Mouse (Mus musculus) embryo, embryonic 10 days (tissue): ENCODE measurements at regions not wholly inside any gene's neighbourhood (a gene's known extent, or its start where the extent isn't known, plus 50 kb on each side); places are given as distances from the start of the nearest gene placed in this dataset.
"Not testable (repeated sequence)": the region's sequence is repeated elsewhere in the genome, so short reads cannot be mapped to it uniquely, and the experiment has no call there.

Source experiments
- DNase-seq: peaks from one replicate; pipeline ENCODE4 v3.0.0-alpha.2; 2015; ENCODE audit warnings: low spot score

- DNase-seq, result peak; percentile 21
These were observed 469.2 kb downstream of the Epha7 start for GRCm38 (mm10) chr4:29282169-29282568.

- DNase-seq, result peak; percentile 45
These were observed 488.4 kb downstream of the Epha7 start for GRCm38 (mm10) chr4:29301348-29301747.

GRCm38 (mm10) chr4:29303951-29304350 lies 491.0 kb downstream of the Epha7 start:
- DNase-seq, result no peak

DNA sequence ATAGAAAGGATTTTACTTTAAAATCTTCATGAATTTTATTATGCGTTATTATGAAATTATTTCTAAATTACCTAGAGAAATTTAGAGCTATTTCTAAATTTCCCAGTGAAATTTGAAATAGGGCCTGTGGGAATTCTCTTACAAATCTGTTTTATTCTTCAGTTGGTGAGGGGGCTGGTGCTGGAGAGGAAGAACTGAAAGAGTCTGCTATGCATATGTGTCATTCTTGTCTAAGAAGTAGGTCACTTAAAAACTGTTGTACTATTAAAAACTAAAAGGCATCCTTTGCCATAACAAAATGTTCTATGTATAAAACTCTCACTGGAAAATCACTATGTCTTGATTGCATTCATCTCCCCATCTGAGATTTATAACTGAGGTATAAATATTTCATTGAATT lies 494.3 kb downstream of the Epha7 start:
- DNase-seq, result no peak

- no peak for DNase-seq
These were observed 511.0 kb downstream of the Epha7 start for GRCm38 (mm10) chr4:29323921-29324320.

GRCm38 (mm10) chr4:29329145-29329544 lies 516.2 kb downstream of the Epha7 start:
- no peak for DNase-seq

GRCm38 (mm10) chr4:29331747-29332146 lies 518.8 kb downstream of the Epha7 start:
- DNase-seq, result no peak

GRCm38 (mm10) chr4:29337245-29337644 lies 524.3 kb downstream of the Epha7 start:
- no peak for DNase-seq

DNA sequence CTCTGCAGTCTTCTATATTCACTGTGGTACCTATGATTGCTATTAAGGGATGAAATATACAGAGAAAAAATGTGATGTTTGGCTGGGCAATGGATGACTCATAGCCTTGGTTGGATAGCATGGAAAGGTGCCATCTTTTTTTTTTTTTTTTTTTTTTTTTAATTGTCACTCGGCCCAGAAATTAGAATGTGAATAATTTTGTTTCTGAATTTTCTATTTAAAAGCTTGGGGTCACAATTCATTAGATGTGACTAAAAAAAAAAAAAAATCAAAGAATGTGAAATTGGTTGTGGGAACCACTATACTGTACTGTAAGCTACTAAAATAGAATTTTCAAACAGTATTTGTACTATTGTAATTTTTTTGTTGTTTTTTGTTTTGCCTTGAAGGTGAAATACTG lies 549.3 kb downstream of the Epha7 start:
- DNase-seq, result no peak

GRCm38 (mm10) chr4:29389282-29389681 lies 576.4 kb downstream of the Epha7 start:
- DNase-seq, result no peak

GRCm38 (mm10) chr4:29390333-29390732 lies 577.4 kb downstream of the Epha7 start:
- no peak for DNase-seq

DNA sequence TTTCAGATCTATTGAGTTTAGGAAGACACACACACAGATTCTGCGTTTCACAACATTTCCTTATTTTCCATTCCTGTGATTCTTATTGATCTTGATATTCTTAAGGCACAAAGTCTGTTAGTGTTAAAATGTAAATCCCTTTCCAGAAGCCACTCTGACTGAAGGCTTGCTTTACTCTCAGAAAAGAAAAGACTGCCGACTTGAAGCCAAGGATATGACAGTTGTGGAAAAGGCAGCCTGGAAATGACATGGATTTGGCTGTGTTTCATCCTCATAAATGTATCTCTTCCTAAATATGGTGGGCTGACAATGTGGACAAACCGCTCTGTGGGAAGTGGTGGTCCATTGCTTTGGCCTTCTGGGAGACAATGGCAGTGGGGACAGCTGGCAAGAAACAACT lies 589.2 kb downstream of the Epha7 start:
- no peak for DNase-seq

DNA sequence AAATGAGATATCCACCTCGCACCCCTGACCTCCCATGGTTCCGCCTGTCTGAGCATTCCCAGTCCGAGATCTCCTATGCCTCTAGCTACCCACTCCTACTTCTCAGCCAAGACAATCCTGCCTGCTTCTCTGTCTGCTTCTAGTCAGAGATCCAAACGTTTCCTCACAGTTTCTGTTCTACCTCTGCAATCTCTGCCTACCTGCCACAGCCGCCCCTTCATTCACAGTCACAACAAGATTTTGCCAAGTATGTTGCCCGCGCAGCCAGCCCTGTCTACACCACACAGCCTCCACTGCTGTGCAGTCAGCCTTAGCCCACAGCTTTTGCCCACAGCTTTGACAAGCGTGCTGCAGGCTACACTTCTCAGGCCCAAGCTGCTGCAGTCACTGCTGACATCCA lies 601.7 kb downstream of the Epha7 start:
- DNase-seq, result no peak

DNA sequence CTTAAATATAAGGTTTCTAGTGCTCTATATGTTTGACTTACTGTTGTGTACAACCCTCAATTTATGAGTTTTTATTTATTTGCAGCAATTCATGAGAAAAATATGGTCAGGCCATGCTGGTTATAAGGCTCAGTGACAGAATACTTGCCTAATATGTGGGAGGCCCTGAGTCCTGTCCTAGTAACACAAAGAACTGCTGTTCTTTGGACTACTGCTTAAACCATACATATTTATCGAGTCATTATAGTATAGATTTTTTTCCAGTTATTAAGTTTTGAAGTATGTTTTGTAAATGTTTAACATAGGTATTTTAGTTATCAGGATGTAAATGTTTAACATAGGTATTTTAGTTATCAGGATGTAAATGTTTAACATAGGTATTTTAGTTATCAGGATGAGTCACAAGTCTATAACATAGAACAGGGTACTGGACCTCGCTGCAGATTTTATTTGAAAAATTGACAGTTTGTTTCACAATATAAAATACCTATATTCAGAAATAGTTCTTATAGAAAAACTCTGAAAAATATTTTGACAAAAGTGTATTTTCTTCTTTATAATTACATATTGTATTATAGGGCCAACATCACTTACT lies 607.4 kb downstream of the Epha7 start:
- DNase-seq, result no peak

DNA sequence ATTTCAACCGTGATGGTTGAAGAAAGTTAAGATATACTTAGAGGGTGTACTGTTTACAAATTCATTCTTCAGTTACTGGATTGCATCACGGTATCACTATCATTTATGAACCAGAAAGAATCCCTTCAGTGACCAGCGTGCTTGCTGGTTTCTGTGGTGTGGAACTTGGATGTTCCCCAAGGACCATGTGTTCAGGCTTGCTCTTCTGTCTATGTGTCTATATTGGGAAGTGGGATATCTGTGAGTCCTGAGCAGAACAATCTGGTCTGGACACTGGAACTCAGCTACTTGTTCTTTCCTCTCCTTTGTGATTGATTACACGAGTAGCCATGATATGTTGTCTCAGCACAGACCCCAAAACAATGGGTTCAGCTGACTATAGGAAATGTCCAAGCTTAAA lies 618.6 kb downstream of the Epha7 start:
- DNase-seq, result not testable (repeated sequence)

- no peak for DNase-seq
These were observed 650.4 kb downstream of the Epha7 start for GRCm38 (mm10) chr4:29463329-29463728.

- no peak for DNase-seq
These were observed 653.4 kb downstream of the Epha7 start for GRCm38 (mm10) chr4:29466315-29466714.

- DNase-seq, result no peak
These were observed 667.6 kb downstream of the Epha7 start for GRCm38 (mm10) chr4:29480384-29481092.

- DNase-seq, result no peak
These were observed 668.3 kb downstream of the Epha7 start for GRCm38 (mm10) chr4:29481093-29481715.

DNA sequence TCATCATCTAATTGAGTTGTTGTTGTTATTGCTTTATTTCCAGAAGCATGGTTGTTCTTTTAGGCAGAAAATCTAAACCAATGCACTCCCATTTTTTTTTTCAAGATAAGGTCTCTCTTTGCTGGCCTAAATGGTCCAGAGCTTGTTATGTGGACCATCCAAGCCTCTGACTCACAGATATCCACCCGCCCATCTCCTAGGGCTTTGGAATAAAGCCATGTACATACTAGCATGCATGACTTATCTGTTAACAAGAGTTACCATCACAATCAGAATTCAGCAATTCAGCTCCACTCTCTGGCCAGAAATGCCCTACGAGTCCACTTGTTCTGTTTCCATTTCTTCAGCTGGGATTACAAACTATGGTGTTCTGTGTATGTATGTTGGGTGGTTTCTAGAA lies 669.5 kb downstream of the Epha7 start:
- DNase-seq, result no peak

GRCm38 (mm10) chr4:29500844-29501243 lies 687.9 kb downstream of the Epha7 start:
- no peak for DNase-seq

DNA sequence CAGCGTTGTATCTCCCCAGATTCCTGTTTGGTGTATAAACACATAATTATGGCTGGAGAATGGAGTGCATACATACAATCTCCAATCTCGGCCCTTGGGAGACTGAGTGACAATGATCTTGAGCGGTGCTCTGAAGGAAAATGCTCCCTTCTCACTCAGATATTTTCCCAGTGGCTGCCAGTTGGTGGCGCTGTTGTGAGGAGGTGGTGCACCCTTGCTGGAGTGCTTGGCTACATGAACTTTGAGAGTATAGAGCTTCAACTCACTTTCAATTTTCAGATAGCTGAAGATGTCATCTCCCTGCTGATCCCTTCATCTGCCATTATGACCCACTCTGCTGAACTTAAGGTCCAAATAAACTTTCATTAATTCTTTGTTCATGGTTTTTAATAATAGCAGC lies 712.1 kb downstream of the Epha7 start:
- DNase-seq, result no peak
